Mouse (Mus musculus) liver, embryonic 14.5 days (tissue): ENCODE measurements around the gene Prpsap2.

Experiments
- CTCF ChIP-seq: IDR thresholded peaks from 2 replicates; pipeline ENCODE4 v1.5.1; 2016; ENCODE audit warnings: antibody characterized with exemption, low read depth, control low read depth
- EP300 ChIP-seq: IDR thresholded peaks from 2 replicates; pipeline ENCODE4 v1.6.1; 2016; ENCODE audit warnings: antibody characterized with exemption, low read depth

- TF ChIP-seq CTCF (no peak), EP300 (no peak)
Measured at GRCm38 (mm10) chr11:61719387-61719786, 42.5 kb downstream of the Prpsap2 start.
